Mouse (Mus musculus) liver, embryonic 14.5 days (tissue): ENCODE measurements around the gene Tdrd7.

Experiments used
- CTCF ChIP-seq: IDR thresholded peaks from 2 replicates; pipeline ENCODE4 v1.5.1; 2016; ENCODE audit warnings: antibody characterized with exemption, low read depth, control low read depth
- EP300 ChIP-seq: IDR thresholded peaks from 2 replicates; pipeline ENCODE4 v1.6.1; 2016; ENCODE audit warnings: antibody characterized with exemption, low read depth

DNA sequence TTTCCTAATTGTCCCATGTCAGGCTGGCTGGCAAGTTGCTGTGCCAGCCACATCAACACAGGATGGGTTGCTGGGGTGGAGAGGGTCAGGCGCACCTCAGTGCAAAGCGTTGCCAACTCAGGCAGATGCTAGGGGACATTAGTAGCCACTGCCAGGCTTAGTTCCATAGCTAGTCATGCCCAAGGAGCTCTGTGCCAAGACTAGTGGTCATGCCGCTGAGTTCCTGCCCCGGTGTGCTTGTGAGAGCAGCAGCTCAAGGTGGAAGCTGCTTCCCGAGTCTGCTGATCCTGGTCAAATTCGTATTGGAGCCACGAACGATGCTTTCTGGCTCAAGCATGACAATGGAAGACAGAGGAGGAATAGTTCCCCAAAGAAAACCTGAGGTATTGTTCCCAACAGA is 9.0 kb upstream of the Tdrd7 start:
- no peak for TF ChIP-seq CTCF
- TF ChIP-seq EP300: no peak
